Mouse (Mus musculus): Measurements from ENCODE around the gene Mrrf.

Mrrf gene

DNA sequence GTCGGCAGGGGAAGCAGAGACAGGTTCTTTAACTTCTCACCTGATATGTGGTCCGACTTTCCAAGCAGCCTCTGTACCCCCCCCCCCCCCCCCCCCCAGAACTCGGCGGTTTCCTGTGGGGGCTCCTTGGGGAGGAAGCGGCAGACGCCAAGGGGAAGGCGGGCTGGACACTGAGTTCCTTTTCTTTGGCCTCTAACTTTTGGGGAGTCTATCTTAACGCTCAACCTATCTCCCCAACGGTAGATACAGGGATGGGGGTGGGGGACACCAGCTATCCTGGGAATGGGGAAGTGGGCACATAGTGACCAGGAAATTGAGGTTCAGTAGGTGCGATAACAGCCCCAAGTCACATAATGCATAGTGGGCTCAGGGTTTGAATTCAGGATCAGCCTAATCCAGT is 94.8 kb downstream of the Mrrf start:
- no peak for DNase-seq (ENCODE audit: low spot score in 2 of 2)

GRCm38 (mm10) chr2:36234526-36235368 is 98.6 kb downstream of the Mrrf start:
- DNase-seq (ENCODE audit: low spot score in 2 of 2): no peak

- DNase-seq (ENCODE audit: low spot score in 2 of 2): no peak
These were observed 99.7 kb downstream of the Mrrf start for GRCm38 (mm10) chr2:36235917-36236316.

DNA sequence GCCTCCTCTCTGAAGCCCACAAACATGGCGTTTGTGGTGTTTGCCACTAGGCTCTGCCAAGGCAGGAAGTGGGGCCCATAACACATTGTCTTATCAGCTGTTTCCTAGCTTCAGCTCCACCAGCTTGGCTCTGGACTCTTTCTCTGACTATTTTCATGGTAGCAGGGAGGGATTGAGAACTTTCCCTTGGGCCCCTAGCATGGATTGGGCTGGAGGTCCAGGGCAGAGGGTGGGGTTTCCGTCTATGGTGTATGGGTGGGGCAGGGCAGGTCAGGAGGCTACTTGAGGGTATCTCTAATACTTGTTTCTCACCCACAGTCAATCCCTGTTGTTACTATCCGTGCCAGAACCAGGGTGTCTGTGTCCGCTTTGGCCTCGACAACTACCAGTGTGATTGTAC is 100.7 kb downstream of the Mrrf start:
- DNase-seq (ENCODE audit: low spot score in 2 of 2): no peak

- DNase-seq (ENCODE audit: low spot score in 2 of 2): no peak
These were observed 101.4 kb downstream of the Mrrf start for GRCm38 (mm10) chr2:36237557-36237956.

GRCm38 (mm10) chr2:36238467-36238866 is 102.3 kb downstream of the Mrrf start:
- no peak for DNase-seq (ENCODE audit: low spot score in 2 of 2)

DNA sequence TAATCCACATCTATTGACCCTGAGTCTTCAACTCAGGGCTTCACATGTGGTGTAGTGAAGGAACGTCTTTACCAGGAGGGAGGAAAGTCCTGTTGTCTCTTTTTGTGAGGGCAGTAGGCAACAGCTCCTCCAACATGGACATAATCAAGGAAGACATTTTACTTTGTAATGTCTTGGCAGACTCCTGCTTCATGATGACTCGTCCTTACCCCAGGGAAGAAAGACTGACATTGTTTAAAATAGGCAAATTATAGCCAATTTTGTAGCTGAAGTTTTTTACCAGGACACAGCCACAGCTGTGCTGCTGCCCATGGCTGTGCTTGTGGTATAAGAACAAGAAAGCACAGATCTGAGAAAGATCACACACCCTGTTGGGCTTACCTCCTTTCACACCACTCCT is 102.8 kb downstream of the Mrrf start:
- DNase-seq (ENCODE audit: low spot score in 2 of 2): no peak
